Mouse (Mus musculus) lung, adult 2 months (tissue): ENCODE data around the gene A930002H24Rik.

ENCODE experiments used
- CTCF ChIP-seq: fragments of 200-500 bp; IDR thresholded peaks from 2 replicates; pipeline ENCODE4 v1.5.1; 2011; ENCODE audit warnings: mild to moderate bottlenecking, low read length, control low read depth; ENCODE audit not compliant: insufficient read depth
- POLR2A ChIP-seq: fragments of 200-500 bp; IDR thresholded peaks from 2 replicates; pipeline ENCODE4 v1.6.1; 2011; ENCODE audit warnings: low read depth, mild to moderate bottlenecking, control low read depth, low read length, borderline replicate concordance; ENCODE audit errors: extremely low read depth

- TF ChIP-seq POLR2A = no peak
- TF ChIP-seq CTCF = no peak
Measured at GRCm38 (mm10) chr17:63860988-63861387, 2.6 kb downstream of the A930002H24Rik start.
